Mouse (Mus musculus): ENCODE data around the gene Shisa2.

Shisa2 gene

GRCm38 (mm10) chr14:59633295-59633898, 8.3 kb downstream of the Shisa2 start:
- DNase-seq: no peak

- DNase-seq: no peak
These were observed 8.9 kb downstream of the Shisa2 start for GRCm38 (mm10) chr14:59633988-59634387.

DNA sequence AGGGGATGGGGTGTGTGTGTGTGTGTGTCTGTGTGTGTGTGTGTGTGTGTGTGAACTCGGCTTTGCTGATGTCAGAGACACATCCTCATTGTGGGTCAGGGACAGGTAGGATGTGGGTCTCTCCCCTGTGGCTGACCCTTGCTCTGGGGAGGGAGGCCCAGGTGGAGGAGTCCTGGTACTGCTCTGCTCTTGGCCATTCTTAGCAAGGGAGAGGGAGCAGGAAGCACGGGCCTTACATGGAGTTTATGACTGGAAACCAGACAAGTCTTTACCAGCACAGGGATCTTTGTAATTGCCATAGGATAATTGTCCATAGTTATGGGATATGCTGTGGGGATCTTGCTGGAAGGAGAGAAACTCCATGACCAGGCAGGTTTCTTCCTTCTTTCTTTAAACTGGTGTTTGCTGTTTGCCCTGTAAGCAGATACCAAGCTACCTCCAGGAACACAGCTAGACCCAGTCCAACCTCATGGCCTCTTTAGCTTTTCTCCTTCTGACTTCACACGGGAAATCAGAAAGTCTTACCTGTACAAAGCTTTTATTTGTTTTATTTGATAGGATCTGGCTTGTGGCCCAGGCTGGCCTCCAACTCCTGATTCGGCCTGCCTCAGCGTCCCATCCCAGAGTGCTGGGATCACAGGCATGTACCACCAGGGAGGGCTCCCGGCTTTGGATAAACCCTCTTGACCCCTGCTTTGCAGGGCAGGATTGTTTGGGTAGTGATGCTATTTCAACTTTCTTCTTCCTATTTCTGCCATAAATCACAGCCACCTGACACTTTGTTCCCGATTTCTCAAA, 14.0 kb downstream of the Shisa2 start:
- DNase-seq: no peak

DNA sequence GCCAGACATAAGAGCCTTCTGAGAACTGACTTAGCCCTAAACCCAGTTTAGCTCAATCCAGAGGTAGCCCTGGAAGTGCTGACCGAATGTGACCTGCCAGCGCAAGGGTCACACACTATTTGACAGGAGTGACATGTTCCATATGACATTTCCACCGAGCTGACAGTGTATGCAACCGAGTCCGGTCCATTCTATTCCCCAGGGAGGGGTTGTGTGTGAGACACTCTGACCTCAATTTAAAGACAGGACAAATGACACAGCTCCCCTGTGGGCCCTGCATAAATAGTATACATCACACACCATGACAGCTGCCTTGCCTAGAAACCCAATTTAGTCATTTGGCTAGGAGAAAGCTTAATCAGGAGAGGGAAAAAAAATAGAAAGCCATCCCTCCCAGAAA, 16.7 kb downstream of the Shisa2 start:
- no peak for DNase-seq

- peak; percentile 22 to 33 for DNase-seq
These were observed 18.5 kb downstream of the Shisa2 start for GRCm38 (mm10) chr14:59643582-59643981.

GRCm38 (mm10) chr14:59644166-59644565, 19.1 kb downstream of the Shisa2 start:
- DNase-seq: no peak

DNA sequence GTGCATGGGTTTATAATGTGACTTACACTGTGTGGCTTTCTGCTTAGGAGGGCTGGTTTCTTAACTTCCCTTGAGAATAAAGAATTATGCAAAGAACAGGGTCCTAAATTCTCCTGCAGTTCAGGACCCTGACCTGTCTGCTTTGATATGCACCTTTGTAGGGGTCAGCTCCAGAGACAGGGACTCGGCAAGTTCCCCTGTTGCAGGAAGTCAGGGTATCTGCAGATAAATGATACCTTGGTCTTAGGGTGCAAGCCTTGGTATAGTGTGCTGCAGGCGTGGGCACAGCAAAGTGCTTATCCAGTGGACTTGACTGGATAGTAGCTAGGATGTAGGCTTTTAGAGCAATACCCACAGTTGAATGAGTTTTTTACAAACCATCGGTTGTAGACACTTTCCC, 19.8 kb downstream of the Shisa2 start:
- no peak for DNase-seq

- no peak for DNase-seq
These were observed 22.0 kb downstream of the Shisa2 start for GRCm38 (mm10) chr14:59646826-59647697.

DNA sequence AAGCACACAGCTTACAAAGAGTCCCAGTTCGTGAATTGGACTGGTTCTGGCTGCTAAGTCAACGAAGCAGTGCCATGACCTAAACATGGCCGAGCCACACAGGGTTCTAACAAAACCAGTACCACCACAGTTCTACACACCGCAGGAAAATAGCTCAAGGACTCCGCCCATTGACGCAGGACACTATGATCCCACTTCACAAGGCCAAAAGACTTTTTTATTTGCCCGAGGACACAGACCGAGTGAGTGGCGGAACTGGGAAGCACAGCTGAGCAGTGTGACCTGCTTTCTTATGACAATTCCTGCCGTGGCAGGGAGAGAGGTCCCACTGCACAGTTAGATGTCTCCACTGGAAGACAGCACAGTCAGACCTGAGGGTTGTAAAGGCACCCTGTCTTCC, 23.5 kb downstream of the Shisa2 start:
- DNase-seq: no peak

DNA sequence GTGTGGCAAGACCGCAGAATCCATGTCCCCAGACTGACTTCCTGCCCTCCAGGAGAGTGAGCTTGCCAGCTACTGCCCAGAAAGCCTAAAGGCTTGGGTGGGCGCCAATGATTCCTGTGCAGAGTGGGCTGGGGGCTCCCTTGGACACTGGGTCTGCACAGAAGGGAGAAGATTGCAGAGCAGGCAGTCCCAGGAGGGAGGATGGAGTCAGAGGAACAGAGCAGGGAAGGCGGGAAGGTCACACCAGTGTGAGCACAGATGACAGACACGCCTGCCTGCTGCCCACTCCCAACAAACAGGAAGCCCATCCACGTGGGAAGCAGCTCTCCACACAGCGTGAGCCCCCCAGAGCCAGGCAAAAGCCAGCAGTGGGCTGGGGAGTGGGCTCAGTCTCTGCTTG, 24.2 kb downstream of the Shisa2 start:
- no peak for DNase-seq

DNA sequence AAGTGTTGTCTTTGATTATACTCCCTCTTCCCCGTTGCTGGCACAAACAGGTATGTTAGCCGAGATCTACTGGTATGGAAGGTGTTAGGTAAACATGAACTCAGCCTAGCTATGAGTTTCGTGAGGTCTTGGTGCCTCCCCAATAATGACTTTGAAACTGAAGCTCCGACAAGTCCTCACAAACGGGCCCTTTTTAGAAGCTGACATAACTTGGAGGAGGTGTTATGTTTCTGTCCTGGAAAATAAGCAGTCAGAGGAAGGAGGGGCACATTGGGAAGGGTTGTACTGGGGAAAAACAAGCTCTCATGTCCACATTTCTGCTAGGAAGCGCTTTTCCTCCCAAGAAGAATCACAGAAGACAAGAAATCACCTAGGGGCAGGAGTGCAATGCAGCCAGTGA, 31.5 kb downstream of the Shisa2 start:
- no peak for DNase-seq

- DNase-seq: no peak
These were observed 32.0 kb downstream of the Shisa2 start for GRCm38 (mm10) chr14:59657098-59657497.

GRCm38 (mm10) chr14:59672893-59673515, 47.9 kb downstream of the Shisa2 start:
- DNase-seq: no peak

DNA sequence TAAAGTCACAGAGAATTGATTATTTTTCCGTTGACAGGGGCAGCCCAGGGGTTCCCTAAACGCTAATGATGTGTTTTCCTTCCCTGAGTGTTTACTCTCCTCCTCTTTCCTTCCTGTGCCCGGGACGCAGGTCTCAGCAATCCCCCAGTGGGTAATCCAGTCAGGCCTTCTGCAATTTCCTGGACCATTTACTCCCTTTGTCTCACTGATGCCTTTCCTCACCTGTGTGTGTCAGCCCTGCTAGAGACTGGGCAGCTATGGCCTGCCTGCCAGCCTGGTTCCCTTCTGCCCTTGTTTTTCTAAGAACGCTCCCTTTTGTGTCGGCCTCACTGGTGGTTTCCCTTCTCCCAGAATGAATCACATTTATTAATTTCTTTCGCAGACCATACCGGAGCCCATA, 49.4 kb downstream of the Shisa2 start:
- no peak for DNase-seq

DNA sequence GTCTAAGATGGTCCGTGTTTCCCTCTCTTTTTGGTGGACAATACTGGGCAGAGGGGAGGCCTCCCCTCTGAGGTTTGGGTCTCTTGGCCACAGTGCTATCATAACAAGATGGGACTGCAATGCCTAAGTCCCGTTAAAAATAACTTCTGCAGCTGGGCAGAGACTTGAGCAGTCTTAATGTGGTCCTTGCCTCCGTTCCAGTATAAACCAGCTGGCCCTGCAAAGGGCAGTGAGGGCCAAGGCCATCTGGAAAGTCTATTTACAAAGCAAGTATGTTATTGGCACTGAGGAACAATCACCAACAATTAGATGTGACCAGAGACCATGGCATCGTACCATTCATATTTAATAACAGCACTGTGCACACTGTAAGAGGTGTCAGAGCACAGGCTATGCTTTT, 50.2 kb downstream of the Shisa2 start:
- no peak for DNase-seq

DNA sequence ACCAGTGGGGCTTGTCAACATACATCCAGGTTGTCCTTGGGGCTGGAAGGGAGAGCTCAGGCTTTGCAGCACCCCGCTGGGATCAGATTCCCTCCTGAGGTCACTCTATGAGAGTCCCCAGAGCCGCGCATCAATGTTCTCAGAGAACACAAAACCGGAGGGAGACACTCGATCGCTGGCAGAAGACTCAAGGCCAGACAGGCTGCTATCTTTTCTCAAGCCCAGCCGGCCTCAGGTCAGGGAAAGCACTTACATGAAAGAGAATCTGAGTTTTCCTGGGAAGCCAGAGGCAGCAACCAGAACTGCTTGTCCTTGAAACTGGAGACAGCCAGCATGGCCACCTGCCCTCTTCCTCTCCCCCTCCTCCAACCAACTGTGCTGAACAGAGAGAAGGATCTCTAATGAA, 52.5 kb downstream of the Shisa2 start:
- no peak for DNase-seq

Data from B cell, adult 2 months (primary cell).